Mouse (Mus musculus) stomach, postnatal 0 days (tissue): Measurements from ENCODE around the gene Zmat5.

Experiments used
- CTCF ChIP-seq: IDR thresholded peaks from 2 replicates; pipeline ENCODE4 v1.5.1; 2016; ENCODE audit warnings: antibody characterized with exemption, low read depth, mild to moderate bottlenecking, moderate library complexity
- EP300 ChIP-seq: optimal IDR thresholded peaks from 2 replicates; pipeline ENCODE3; 2016; ENCODE audit warnings: antibody characterized with exemption

DNA sequence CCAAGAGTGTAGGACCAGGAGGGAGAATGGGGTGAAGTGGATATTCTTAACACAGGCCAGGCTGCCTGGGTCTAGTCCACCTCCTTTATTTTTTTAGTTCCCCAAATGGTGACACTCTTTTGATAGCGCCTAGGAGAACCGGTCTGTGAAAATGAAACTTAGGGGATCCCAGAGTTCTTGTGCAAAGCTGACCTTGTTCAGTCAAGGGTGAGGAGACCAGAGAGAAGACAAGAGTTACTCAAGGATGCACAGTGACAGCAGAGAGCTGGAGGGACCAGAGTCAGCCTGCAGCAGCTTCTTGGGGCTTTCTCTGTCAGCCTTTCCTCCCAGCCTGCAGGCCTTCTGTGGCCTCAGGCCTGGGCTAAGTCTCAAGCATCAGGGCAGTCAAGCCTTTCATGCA is 58.0 kb downstream of the Zmat5 start:
- TF ChIP-seq CTCF (no peak), EP300 (no peak)
